Mouse (Mus musculus) right cerebral cortex, postnatal 10 days (tissue): ENCODE data around the gene Ppp1r3c.
A peak's percentile ranks its signal among the peaks of the same experiment; 100 is the strongest.
"Not testable (repeated sequence)": the region's sequence is repeated elsewhere in the genome, so short reads cannot be mapped to it uniquely, and the experiment has no call there.

Experiments
- DNase-seq, 2 experiments: peaks; one replicate each; pipeline ENCODE4 v3.0.0; 2021; ENCODE audit warnings: low spot score in 2 of 2

The Ppp1r3c gene

DNA sequence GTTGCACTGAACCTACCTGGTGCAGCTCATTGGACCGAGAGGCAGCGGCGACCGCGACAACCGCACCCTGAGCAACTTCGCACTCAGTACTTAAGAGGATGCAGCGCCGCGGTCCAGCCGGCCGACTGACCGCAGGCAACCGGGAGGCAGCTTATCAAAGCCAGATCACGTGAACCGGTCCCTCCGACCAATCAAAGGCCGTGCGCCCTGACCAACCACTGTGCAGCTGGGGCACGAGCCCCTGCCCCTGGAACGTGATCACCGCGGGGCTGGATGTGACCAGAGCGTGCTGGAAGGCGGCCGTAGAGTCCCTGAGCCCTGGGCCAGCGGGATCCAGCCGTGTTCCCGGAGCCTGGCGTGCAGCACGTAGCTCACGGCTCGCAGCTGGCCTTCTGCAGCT is at the start of gene Ppp1r3c:
Ppp1r3c (minus strand) TSS at position 117 of the 400 bp plus-strand sequence.
- peak; percentile 93 to 94 for DNase-seq

- no peak for DNase-seq
Measured at GRCm38 (mm10) chr19:36783179-36783578, 46.7 kb upstream of the Ppp1r3c start.

- no peak for DNase-seq
Measured at GRCm38 (mm10) chr19:36782591-36782990, 46.1 kb upstream of the Ppp1r3c start.

- no peak for DNase-seq
Measured at GRCm38 (mm10) chr19:36781996-36782395, 45.5 kb upstream of the Ppp1r3c start.

DNA sequence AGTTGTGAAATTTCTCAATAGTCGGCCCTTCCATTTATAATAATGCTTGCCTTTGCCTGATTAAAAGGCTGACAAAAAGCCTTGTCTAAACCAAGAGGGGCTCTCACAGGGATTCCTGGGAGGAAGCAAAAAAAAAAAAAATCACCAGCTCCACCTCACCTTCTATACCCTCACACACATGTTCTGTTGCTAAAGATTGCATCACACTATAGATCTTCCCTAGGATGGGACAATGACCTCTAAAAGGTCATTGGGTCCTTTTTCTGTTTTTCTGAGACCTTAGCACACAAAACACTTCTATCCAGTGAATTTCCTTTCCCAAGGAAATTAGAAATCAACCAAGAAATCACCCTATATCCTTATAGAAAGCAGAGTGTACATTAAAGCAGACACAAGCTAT is 43.9 kb upstream of the Ppp1r3c start:
- DNase-seq: no peak

DNA sequence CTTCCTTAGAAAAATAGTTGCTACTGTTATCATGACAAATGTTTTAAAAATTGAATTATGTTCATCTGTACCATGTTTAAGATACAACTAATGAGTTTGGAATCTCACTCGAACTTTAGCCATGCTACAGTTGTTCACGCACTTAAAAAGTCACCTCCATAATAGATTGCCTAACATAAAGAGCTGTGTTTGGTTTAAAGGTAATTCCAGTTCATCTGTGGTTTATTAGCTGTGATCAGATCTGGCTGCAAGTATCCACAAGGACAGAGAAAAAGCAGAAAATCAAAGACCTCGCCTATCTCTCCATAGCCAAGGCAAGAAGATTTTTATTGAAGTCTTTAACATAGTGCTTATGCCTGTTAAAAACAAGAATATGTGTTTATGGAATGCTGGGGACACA is 43.3 kb upstream of the Ppp1r3c start:
- no peak for DNase-seq

DNA sequence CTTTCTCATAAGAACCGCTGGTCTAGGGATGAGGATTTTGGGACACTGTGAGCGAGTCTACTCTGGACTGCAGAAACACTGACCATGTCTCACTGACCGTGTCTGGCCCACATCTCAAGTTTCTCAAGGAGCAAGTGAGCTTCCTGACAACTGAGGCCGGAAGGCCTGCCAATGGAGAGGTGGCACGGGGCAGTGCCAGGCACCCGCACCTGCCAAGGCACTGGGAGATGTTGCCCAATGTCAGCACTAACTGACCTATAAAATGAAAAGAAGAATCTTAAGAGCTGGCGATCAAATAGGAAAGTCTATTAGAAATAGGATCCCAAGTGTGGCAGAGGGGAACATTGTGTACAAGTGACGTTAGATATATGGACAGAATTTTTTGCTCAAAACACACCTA is 39.1 kb upstream of the Ppp1r3c start:
- no peak for DNase-seq

GRCm38 (mm10) chr19:36773716-36774459 is 37.4 kb upstream of the Ppp1r3c start:
- no peak for DNase-seq

- no peak for DNase-seq
Measured at GRCm38 (mm10) chr19:36768084-36768483, 31.6 kb upstream of the Ppp1r3c start.

- DNase-seq: no peak
Measured at GRCm38 (mm10) chr19:36764451-36764850, 28.0 kb upstream of the Ppp1r3c start.

- DNase-seq: no peak
Measured at GRCm38 (mm10) chr19:36748996-36749395, 12.5 kb upstream of the Ppp1r3c start.

DNA sequence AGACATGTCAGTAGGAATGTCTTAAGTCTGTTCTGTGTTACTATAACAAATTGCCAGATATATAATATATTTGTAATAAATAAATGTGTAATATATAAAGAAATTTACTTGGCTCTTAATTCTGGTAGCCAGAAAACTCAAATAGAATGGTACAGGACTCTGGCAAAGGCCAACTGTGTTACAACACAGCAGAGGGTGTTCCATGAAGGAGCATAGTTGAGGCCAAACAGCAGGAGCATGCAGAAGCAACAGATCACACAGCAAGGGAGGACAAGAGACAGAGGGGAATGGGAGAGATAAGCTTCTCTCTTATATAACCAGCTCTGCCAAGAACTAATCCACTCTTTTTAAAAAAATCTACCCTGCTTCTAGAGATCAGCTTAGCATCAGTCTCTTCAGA is 5.9 kb upstream of the Ppp1r3c start:
- DNase-seq: no peak

- DNase-seq: peak in 1 of 2 experiments; percentile 39
Measured at GRCm38 (mm10) chr19:36739566-36740211, 3.2 kb upstream of the Ppp1r3c start.

DNA sequence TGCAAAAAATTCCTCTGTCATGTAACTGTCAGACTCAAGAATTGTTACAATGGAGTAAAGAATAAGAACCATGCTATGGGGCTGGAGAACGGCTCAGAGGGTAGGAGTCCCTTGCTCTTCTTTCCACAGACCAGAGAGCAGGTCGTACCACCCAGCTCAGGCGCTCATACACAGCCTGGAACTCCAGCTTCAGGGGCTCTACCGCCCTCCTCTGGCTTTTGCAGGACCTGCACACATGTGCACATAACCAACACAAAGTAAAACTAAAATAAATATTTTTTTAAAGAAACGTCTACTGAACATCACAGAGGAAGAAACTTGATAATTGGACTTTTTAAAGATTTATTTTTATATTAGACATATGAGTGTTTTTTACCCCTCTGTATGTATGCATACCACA is 1.6 kb upstream of the Ppp1r3c start:
- no peak for DNase-seq

- no peak for DNase-seq
Measured at GRCm38 (mm10) chr19:36737087-36737486, 634 bp upstream of the Ppp1r3c start.

DNA sequence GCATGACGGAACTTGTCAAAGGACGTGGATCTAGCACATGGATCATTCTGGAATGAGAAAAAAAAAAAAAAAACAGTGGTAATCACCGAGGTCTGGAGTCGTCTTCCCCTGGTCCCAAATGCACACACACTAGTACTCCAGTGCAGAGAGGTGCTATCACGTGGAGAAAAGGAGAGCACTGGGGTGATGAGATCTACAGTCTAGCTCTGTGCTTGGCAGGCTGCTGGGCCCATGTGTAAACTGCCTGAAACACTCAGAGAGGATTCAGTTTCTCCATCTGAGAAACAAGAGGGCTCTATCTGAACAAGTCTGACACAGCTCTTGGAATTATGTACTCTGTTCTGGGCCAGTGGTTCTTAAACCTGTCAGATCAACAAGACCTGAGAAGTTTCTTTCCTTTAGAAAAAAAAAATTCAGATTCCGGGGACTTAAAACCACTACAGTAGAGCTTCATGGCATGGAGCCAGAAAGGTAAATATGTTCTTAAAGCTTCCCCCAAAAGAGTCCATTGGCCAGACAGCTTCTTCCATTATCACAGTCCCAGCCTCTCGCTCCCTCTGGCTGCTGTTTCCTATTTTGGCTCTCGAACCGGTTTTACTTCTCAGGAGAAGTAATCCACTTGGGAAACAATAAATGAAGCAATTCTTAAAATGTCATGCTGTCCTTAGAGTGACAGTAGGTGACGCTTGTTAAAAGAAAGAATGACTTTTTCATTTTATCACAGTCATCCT is 2.0 kb downstream of the Ppp1r3c start:
- no peak for DNase-seq

- DNase-seq: no peak
Measured at GRCm38 (mm10) chr19:36733191-36733943, 3.1 kb downstream of the Ppp1r3c start.

GRCm38 (mm10) chr19:36731310-36731709 is 5.1 kb downstream of the Ppp1r3c start:
- DNase-seq: no peak

GRCm38 (mm10) chr19:36730414-36730813 is 6.0 kb downstream of the Ppp1r3c start:
- not testable (repeated sequence) for DNase-seq

- DNase-seq: peak in 1 of 2 experiments; percentile 42
Measured at GRCm38 (mm10) chr19:36728741-36729460, 7.6 kb downstream of the Ppp1r3c start.

GRCm38 (mm10) chr19:36724970-36725369 is 11.5 kb downstream of the Ppp1r3c start:
- DNase-seq: no peak
